Mouse (Mus musculus) mature B cell (primary cell): Measurements from ENCODE around the gene Mfsd11.
"Not testable (repeated sequence)": the region's sequence is repeated elsewhere in the genome, so short reads cannot be mapped to it uniquely, and the experiment has no call there.

Source experiments
- in situ Hi-C: fragments of 300-500 bp; cut with MboI; formaldehyde crosslinking; loops from 2 replicates; pipeline ENCODE4 v1.14.3; 2019

The Mfsd11 gene

DNA sequence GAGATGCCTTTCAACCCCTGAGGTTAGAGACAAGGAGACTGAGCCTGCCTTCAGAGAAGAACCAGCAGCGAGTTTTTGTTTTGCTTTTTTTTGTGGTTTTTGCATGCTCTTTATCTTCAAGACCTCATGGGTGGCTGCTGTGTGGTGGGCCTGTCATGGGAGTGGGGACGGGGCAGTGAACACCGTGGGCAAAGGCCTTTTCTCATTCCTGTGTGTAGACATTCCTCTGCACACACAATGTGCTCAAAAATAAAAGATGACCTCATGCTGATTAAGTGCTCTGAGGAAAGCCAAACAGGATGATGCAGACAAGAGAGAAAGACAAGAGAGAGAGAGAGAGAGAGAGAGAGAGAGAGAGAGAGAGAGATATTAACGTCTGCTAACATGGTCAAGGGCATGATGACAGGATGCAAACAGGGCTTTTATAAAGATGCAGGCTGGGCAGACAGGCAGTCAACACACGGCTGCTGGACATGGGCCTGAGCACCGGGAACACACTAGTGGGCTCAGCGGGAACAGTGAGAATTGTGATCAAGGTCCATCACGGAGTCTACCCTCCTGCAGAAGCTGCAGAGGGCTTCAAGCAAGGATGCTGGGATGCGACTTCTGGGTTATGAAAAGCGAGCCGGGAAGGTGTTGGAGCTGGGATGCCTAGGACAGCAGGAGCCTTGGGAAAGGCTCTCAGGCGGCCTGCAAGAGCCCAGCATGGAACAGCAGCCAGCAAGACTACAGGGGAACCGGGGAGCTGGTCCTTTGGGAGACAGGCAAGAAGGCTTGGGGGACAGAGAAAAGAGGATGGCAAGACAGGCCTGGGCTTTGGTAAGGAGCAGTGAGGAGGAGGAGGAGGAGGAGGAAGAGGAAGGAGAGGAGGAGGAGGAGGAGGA, 30.9 kb upstream of the Mfsd11 start:
- in situ Hi-C loops = no loop called here

DNA sequence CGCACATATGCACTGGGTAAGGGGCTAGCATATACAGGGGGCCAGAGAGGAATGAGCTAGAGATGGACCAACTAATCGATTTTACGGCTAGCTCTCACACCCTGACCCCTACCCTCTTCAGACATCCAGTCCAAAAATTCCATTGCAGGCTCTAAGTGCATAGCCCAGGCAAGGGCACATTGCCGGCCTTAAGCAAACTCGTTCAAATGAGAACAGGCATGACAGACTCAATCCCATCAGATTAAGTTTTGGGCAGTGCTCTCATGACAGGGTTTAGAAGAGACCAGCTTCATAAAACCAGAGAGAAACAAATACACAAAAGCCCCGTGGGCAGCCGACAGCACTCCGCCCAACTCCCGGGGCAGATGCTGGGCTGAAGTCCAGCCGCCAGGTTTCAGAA, 30.0 kb upstream of the Mfsd11 start:
- in situ Hi-C loops = no loop called here

- in situ Hi-C loops = no loop called here
Observed at GRCm38 (mm10) chr11:116822626-116823025, 29.6 kb upstream of the Mfsd11 start.

- in situ Hi-C loops = no loop called here
Observed at GRCm38 (mm10) chr11:116823255-116823654, 29.0 kb upstream of the Mfsd11 start.

- in situ Hi-C loops = not testable (repeated sequence)
Observed at GRCm38 (mm10) chr11:116823885-116824284, 28.4 kb upstream of the Mfsd11 start.

DNA sequence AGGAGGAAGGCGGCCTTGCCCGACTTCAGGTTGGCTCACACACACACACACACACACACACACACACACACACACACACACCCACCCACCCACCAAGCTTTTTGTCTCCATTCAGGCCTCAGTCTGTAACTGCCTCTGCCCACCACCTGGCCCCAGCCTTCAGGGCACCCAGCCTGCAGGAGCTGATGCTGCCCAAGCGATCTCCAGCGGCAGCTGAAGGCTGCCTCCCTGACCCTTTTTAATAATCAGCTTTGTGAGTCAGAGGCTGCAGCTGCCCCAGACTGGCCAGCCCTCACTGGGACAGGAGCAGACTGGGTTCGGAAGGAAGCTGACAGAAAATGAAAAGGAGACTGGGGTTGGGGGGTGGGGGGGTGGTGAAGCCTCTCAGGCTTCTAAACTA, 27.0 kb upstream of the Mfsd11 start:
- in situ Hi-C loops = no loop called here

DNA sequence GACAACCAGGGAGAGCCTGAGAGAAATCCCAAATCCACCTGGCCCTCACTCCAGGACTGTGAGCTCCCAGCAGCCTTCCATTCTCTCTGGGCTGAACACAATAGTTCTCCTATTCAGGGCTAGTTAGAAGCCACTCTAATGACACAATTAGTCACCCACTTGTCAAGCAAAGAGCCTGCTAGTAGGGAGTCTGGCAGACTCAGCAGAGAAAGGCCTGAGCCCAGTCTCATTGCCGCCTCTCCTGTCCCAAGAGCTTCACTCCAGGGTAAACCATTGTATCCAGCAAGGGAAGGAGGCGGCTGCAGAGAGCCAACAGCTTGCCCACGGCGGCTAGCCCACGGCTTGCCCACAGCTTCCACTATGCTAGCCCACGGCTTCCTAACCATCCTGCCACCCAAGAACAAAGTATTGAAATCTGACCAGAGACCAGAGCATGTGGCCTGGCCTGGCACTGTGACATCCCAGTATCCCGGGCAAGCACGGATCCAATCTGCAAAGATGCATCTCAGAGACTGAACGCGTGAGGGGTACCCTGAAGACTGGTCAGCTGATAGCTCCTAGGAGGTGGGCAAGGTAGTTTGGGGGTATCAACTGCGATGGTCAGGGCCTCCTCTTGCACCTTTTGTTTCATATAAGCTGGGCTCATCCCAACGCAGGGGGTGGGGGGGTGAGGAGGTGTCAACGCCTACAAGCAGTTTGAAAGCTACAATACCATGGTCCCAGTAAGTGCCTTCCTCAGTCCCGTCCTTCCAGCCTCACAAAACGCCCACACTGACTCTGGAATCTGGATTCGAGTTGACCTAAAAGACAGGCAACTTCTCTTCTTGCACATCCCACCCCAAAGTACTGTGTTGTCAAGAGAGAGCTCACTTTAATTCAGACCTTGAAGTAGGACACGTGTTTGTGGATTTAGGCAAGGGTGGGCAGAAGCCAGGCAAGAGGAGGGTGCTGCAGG, 25.4 kb upstream of the Mfsd11 start:
- in situ Hi-C loops = no loop called here

GRCm38 (mm10) chr11:116827534-116828165, 24.6 kb upstream of the Mfsd11 start, which contains the start of gene Mxra7:
Gene Mxra7 (minus strand): TSS chr11:116828046.
- in situ Hi-C loops = no loop called here

DNA sequence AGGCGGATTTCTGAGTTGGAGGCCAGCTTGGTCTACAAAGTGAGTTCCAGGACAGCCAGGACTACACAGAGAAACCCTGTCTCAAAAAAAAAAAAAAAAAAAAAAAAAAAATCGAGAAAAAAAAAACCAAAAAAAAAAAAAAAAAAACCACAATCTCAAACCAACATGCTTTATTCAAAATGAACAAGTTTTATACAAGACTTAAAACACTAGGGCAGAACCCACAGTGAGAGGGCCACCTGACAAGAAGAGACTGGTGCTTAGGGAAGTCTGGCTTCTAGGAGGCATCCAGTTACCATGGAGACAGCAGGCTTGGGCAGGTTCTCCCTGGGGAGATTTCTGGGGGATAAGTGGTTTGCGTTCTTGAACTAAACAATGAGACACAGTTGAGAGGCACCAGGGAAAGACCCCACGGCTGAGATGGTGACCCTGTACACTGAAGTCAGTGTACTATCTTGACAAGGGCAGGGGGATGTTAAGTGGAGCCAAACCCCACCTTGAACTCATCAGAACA, 20.0 kb upstream of the Mfsd11 start:
- in situ Hi-C loops = no loop called here

DNA sequence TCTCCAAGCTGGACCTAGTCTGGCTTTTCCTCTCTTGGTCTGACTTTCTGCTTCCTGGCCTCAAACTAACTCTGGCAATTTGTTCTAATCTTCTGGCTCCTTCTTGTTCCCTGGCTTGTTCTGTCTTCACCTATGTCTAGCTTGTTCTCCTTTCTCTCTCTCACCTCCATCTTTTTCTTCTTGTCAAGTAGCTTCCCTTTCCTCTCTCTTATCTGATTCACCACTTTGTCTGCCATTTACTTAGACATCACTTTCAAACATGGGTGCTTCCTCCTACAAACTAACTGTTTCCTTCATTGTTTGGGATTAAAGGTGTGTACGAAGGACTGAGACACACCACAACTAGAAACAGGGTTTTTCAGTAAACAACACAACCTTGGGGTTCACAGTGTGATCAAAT, 17.3 kb upstream of the Mfsd11 start:
- in situ Hi-C loops = no loop called here

DNA sequence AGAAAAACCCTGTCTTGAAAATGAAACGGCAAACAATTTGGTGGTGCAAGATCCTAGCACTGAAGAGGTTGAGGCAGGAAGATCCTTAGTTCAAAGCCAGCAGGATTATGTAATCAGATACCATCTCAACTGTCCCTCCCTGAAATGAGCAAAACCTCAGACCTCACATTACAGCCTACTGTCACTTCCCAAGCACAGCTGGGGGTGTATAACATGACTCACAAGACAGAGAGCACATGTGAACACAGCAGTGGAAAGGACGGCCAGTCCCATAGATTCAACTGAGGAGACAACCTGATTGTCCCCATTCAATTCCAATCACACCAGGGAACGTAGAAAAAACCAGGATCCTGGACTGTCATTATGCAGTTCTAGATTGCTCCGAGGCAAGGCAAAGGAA, 16.0 kb upstream of the Mfsd11 start:
- in situ Hi-C loops = no loop called here

- in situ Hi-C loops = no loop called here
Observed at GRCm38 (mm10) chr11:116837441-116837840, 14.8 kb upstream of the Mfsd11 start.

- in situ Hi-C loops = no loop called here
Observed at GRCm38 (mm10) chr11:116838936-116839335, 13.3 kb upstream of the Mfsd11 start.

DNA sequence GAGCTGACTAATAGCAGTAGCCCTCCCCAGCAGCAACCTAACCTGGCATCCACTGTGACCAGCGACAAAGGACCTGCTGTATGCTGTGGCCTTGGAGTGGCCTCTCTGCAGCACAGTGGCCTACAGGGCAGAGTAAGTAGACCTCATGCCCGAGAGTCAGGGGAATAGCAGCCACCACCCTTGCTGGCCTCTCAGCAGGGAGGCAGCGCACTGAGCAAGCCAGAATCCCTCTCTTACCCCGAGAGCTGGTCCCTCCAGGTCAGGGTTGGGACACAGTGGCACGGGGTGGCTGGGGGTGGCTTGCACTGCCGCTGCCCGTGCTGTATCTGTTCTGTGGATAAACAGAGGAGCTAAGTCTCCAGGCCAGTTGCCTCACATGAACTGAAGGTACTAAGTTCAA, 12.6 kb upstream of the Mfsd11 start:
- in situ Hi-C loops = no loop called here

DNA sequence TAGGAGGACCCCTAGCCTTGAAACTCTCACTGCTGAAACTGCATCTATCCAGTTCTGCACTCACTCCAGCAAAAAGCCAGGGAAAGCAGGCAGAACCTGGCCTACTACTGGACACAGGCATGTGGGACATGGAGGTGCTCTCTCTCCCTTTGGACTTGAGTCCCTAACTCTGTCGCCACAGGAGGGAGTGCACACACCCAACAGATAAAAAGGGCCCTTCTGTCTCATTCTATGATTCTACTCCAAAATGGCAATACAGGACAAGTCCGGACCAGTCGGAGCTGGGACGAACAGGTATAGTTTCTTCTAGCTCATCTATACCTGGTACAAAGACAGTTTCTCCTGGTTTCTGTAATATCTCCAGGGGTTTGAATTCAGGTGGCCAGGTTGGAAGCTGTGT, 11.5 kb upstream of the Mfsd11 start:
- in situ Hi-C loops = no loop called here

- in situ Hi-C loops = no loop called here
Observed at GRCm38 (mm10) chr11:116842531-116843260, 9.5 kb upstream of the Mfsd11 start.

DNA sequence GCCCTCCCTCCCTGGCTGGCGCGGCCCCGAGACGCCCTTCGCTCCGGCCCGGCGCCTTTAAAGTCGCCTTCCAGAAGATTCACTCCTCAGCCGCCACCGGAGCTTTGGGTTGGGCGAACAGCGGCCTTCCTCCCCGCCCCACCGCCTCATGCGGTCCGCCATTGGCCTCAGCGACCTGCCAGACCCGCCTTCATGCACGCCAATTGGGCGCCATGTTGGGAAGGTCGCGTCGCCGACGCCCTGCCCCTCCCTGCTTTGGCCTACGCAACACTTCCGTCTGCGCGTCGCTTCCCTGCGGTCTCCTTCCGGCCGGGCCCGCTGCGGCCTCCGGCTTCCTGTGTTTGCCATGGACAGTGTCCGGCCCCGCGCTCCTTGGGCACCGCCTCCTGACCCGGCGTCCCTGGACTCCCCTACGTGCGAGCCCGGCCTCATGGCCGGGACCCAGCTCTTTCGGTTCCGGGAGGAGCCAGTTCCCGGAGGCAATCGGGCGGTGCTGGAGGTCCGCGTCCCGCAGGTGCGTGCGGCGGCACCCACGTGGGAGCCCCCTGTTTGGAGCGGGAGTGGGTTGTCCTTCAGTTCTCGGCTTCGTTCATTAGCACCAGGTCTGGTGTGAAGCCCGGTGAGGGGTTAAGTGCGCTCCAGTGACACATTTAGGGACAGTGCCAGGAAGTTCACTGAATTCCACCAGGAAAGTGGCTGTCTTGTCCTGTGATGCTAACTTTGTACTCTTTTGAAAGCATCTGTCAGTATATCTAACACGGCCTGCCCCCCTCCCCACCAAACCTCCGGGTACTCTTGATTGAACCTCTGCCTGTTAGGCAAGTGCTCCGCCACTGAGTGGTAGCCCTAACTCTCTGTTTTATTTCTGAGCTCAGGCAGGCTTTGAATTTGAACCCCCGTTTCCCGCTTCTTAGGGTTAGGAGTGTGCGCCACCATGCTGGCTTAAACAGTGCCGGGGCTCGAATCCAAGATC, 8.7 kb upstream of the Mfsd11 start, which contains the start of the genes Mettl23 and Jmjd6:
Gene Mettl23, plus strand, starts transcription at position 18 of the 973 bp plus-strand sequence.
Gene Jmjd6, minus strand, starts transcription at position 189 of the 973 bp plus-strand sequence.
- in situ Hi-C loops = no loop called here

DNA sequence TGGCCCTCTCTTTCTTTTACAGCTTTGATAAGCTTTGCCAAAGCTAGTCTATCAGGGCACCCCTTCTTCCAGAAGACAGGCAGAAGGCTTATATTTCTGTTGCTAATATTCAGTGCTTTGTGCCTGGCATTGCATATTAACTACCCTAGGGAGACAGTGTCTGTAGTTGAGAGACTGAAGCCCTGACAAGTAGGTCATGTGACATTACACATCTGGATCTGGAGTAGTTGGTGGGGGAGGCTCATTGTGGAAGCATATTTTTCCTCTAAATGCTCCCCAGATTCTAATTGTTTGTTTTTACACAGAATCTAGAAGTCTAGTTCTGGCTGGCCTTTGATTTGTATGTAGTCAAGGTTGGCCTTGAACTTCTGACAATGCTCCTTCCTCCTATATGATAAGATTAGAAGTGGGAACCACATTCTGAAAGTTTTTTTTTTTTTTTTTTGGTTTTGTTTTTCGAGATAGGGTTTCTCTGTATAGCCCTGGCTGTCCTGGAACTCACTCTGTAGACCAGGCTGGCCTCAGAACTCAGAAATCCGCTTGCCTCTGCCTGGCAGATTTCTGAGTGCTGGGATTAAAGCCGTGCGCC, 5.6 kb upstream of the Mfsd11 start:
- in situ Hi-C loops = no loop called here
